Mouse (Mus musculus) frontal cortex, adult (tissue): ENCODE measurements around the gene Hba-a2.
A peak's percentile ranks its signal among the peaks of the same experiment; 100 is the strongest.
"Not testable (repeated sequence)": the region's sequence is repeated elsewhere in the genome, so short reads cannot be mapped to it uniquely, and the experiment has no call there.

Experiments
- ATAC-seq: cut with Nextera tagmentation; 2 replicates; pipeline ENCODE4 v1.9.2; 2017; ENCODE audit warnings: mild to moderate bottlenecking, moderate library complexity, mixed read lengths; ENCODE audit not compliant: low TSS enrichment

Gene Hba-a2

DNA sequence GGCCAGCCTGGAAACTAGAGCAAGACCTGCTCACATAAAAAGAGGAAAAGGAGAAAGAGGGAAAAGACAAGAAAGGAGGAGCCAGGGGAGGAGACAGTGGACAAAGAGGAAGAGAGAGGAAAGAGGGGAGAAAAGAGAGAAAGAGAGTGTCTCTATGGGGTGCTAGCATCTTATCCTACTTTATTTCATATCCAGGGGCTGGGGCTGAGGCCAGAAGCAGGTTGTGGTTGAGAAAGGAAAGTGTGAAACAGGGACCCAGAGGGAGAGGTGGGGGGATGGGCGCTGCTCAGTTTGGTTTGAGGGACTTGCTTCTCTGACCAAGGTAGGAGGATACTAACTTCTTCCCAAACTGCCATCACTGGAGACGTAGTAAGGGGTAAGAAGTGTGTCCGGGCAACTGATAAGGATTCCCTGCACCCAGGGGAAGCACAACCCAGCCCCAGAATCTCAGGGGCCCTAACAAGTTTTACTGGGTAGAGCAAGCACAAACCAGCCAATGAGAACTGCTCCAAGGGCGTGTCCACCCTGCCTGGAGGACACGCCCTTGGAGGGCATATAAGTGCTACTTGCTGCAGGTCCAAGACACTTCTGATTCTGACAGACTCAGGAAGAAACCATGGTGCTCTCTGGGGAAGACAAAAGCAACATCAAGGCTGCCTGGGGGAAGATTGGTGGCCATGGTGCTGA is 13.1 kb upstream of the Hba-a2 start, which contains the start of gene Hba-a1:
TSS of gene Hba-a1 (plus strand) at position 421 of the 687 bp plus-strand sequence.
- not testable (repeated sequence) for ATAC-seq

- ATAC-seq, result not testable (repeated sequence)
Observed at GRCm38 (mm10) chr11:32284582-32284981, 11.7 kb upstream of the Hba-a2 start.

DNA sequence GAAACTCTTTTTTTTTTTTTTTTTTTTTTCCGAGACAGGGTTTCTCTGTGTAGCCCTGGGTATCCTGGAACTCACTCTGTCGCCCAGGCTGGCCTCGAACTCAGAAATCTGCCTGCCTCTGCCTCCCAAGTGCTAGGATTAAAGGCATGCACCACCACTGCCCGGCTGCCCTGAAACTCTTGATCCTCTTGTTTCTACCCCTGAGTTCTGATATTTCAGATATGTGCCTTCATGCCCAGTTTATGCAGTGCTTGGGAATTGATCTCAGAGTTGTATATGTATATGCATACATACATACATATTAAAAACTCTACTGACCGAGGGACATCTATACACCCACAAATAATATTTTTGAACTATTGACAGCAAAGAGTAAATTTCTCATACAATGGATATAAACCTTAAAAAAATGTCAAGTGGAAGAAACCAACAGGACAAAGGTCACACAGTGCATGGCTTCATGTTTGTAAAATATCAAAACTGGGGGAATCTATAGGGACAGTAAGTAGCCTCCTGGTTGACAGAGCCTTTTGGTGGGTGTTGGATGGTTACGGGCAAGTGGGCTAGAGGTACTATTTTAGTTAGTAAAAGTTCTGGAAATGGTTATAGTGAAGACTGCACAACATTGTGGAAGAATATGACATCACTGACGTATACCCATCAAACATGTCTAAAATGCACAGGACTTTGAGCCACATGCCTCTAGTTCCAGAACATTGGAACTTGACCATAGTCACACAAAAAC is 11.1 kb upstream of the Hba-a2 start:
- ATAC-seq, result no peak

DNA sequence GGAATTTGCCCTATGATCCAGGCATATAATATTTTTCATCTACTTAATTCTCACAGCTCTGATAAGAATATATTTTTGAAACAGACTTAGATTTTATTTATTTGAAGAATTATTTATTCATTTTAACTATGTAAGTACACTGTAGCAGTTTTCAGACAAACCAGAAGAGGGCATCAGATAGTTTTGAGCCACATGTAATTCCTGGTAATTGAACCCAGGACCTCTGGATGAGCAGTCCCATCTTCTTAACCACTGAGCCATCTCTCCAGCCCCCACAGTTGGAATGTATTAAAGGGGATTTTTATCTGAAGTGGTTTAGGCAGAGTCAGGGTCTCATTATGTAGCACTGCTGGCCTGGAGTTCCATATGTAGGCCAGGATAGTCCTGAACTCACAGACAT is 10.4 kb upstream of the Hba-a2 start:
- not testable (repeated sequence) for ATAC-seq

GRCm38 (mm10) chr11:32286695-32287492 is 9.4 kb upstream of the Hba-a2 start, which contains the start of gene Hbq1b:
Gene Hbq1b (plus strand): TSS chr11:32286965.
- ATAC-seq, result peak; percentile 94

- no peak for ATAC-seq
Observed at GRCm38 (mm10) chr11:32287493-32287825, 8.8 kb upstream of the Hba-a2 start.

GRCm38 (mm10) chr11:32292819-32293218 is 3.5 kb upstream of the Hba-a2 start:
- not testable (repeated sequence) for ATAC-seq

DNA sequence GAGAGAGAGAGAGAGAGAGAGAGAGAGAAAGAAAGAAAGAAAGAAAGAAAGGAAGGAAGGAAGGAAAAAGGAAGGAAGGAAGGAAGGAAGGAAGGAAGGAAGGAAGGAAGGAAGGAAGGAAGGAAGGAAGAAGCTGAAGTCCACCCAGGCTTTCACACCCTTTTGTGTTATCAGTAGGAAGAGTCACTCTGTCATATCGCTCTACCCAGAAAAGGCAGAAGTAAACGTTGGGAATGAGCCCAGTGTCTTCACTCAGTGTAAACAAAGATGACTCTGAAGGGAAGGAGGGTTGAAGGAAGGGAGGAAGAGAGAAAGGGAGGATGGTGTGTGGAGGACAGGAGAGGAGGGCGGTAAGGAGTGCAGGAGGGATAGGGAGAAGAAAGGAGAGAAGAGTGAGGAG is 2.8 kb upstream of the Hba-a2 start:
- ATAC-seq, result not testable (repeated sequence)

GRCm38 (mm10) chr11:32297417-32297816 is 1.1 kb downstream of the Hba-a2 start:
- ATAC-seq, result not testable (repeated sequence)

- no peak for ATAC-seq
Observed at GRCm38 (mm10) chr11:32297866-32298531, 1.7 kb downstream of the Hba-a2 start.

- no peak for ATAC-seq
Observed at GRCm38 (mm10) chr11:32298532-32298918, 2.2 kb downstream of the Hba-a2 start.

DNA sequence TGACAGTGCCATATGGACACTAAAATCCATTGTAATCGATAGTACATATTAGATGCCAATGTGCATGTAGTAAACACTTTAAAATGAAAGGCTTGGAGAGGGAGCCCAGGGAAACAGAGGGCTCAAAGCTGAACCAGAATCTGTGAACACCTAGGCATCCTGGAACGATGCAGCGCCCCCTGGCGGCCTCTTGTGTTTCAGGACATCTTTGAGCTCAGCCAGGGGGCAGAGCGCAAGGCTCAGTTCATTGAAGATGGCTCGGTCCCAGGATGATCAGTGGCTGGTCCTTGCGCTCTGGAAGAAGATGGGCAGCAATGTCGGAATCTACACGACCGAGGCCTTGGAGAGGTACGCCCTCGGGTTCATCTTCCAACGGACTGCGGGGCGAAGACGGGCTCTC is 3.6 kb downstream of the Hba-a2 start, which contains the start of gene Hbq1a:
TSS of gene Hbq1a (plus strand) at position 205 of the 400 bp plus-strand sequence.
- peak; percentile 66 for ATAC-seq

DNA sequence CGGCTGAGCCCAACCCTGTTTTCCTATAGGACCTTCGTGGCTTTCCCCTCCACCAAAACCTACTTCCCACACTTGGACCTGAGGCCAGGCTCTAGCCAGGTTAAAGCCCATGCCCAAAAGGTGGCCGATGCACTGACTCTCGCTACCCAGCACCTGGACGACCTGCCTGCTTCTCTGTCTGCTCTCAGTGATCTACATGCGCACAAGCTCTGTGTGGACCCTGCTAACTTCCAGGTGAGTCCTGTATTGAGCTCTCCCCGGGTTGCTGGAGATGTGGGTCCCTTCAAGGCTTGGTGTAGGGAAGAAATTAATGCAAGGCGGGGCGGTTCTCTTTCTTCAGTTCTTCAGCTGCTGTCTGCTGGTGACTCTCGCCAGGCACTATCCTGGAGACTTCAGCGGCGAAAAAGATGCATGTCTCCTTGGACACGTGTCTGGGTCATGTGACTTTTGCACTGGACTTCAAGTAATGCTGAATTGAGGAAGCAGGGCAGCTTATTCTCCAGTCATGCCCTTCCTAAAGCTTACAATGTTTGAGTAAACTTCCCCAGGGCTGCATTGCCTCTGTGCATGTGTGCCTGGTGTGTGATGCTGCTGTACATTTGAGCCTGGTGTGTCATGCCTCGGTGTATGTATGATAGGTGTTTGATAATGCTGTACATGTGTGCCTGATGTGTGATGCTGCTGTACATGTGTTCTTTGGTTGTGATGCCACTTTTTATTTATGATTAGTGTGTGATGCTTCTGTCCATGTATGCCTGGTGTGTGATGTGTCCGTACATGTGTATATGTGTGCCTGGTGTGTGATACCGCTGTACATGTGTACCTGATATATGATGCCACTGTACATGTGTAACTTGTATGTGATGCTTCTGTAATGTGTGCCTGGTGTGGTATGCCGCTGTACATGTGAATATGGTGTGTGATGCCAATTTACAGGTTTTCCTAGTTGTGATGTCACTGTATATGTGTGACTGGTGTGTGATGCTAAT is 4.3 kb downstream of the Hba-a2 start:
- ATAC-seq, result 0 out of 2 replicates have a peak, but pooled peaks have one; percentile 21

- no peak for ATAC-seq
Observed at GRCm38 (mm10) chr11:32301506-32301905, 5.2 kb downstream of the Hba-a2 start.

DNA sequence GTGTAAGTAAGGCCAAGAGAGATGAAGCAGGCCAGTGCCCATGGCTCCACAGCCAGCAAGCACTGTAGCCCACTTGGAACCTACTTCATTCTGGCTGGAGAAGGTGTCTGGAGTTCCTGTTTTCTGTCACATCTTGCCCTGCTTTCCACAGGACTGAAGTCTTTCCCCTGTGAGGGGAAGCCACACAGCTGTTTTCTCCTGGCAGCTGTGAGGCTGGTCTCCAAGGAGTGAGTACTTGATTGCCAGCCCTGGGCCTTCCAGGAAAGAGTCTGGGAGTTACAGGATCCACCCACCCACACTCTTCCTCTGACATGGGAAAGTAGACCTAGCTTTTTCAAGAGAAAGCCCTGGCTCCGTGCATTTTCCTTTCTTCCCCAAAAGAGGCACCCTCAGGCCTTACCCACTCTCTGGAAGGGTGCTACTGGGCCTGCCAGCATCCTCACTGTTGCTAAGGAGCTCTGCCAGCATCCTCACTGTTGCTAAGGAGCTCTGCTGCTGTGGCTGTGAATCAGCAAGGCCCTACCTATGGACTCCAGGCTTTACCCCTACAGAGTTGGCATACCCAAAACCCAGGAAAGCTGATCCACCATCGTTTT is 6.6 kb downstream of the Hba-a2 start:
- peak; percentile 97 for ATAC-seq

DNA sequence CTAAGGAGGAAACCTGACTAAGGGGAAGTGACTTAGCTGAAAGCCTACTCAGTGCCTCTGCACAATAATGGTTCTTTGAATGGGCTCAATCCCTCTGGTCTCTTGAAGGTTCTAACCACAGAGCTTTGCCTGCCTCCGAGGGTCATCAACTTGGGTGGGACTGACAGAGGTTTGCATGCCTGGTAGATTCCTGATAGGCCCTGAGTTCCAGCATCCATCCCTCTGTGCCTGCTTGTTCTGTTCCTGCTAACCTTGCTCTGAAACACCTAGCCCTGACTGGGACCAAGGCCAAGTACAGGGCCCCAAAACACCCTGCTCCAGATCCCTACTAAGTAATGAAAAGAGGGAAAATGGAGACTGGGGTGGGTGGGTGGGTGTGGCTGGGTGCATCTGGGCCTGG is 7.2 kb downstream of the Hba-a2 start:
- ATAC-seq, result no peak

DNA sequence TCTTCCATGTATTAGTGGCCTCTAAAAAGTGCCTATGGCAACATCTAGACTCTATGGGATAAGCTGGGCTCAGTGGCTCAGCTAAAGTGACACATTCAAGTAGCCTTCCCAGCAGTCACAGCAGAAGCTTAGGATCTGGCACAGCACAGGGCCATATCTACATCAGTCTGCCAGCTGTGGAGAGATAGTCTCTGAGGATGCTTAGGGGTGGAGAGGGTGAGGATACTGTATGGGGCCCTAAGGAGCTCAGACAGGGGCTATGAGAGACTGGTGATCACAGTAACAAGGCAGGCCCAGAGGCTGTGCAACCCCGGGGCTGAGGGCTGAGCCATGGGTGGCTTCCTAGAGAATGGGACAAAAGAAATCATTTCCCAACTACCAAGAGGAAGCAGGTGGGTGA is 10.7 kb downstream of the Hba-a2 start:
- no peak for ATAC-seq

DNA sequence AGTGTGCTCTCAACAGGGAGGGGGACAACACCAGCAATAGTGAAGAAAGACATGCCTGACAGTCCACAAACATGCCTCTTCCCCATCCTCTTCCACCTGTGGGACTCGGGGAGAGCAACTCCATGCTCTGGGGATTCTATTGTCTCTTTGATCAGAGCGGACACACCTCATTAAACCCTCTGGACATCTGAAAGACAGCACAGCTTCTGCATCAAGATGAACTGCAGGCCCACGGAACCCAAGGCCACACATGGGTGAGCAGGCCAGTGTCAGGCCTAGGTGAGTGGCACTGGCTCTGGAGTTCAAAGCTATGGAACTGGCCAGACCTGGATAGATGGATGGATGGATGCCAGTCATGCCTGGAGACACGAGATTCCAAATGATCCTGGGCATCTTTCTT is 13.2 kb downstream of the Hba-a2 start:
- ATAC-seq, result no peak

DNA sequence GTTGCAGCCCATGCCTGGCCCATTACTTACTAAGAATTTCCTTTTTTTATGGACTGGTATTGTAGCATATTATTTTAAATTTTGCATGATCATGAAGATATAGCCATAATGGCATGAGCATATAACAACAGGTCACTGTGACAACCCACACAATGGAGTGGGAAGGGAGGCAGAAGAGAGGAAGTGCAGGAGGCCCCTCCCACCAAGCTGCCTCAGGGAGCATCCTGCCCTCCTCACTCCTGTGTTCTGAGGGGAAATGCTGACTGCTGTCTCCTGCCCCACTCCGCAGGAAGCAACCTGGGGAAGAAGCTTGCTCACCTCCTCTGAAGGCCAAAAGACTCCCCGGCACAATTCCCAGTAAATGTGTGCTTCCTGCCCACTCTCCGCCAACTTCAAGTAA is 13.6 kb downstream of the Hba-a2 start:
- no peak for ATAC-seq

DNA sequence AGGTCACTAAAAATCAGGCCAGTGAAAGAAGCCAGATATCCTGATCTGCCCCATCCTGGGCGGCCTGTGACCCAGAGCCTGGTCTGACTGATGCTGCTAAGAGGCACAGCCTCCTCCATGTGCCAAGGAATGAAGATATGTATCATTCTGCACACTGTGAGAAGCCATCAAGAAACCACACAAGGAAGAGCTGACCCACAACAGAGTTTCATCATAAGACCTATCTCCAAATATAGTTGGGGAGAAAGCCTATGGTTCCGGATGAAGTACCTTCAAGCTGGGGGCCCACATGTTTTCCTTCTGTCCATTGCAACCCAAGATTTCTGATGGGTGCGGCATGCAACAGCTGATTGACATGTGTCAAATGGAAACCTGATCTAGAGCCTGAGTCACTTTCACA is 19.7 kb downstream of the Hba-a2 start:
- no peak for ATAC-seq
